Mouse (Mus musculus): ENCODE data around the gene Sema6d. TPM values are rescaled to one million over a fixed set of nuclear protein-coding genes. Genes with fewer than 3 reads are reported as not detected.

Gene Sema6d
- total and polyA plus RNA-seq, 2 experiments from 2014 or later = 22.6 to 64.8 TPM

DNA sequence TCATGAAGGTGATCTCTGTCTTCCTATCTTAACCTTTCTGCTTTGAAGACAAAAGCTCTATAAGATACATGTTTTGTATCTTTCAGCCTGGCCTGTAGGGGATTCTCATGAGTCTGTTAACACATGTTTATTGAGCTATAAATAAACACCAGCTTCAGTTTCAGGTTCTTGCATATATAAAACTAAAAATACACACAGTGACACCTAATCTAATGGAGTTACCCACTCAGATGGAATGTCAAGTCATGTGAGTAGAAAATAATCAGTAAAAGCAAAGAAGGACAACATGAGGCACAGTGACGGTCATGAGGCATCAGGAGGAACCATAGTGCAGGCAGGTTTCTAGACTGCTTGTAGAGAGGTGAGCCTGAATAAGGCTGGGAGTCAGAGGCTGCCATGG is 319.2 kb downstream of the Sema6d start:
- Histone ChIP-seq H3K27ac (ENCODE audit: low read depth, low read length) (no peak overlapping the region), H3K9ac (replicated peaks; ENCODE audit: low read length, poor library complexity, severe bottlenecking) (no peak overlapping the region), H3K4me3 (ENCODE audit: low read depth, low read length) (no peak overlapping the region), H3K27me3 (ENCODE audit: insufficient read depth, low read length) (no peaks in the 10 kb centered on the region), H3K4me2 (ENCODE audit: low read depth, low read length, poor library complexity, severe bottlenecking) (no peak overlapping the region), H3K9me3 (ENCODE audit: low read length) (no peaks in the 10 kb centered on the region), H3K36me3 (ENCODE audit: insufficient read depth, low read length) (no peaks in the 10 kb centered on the region), H3K4me1 (ENCODE audit: insufficient read depth, low read length) (no peaks in the 10 kb centered on the region)
- WGBS = 93% methylated on average over 1 of the region's 1 CpGs
- no peak for DNase-seq (ENCODE audit: low spot score)
- no peak for TF ChIP-seq CTCF (IDR thresholded peaks at IDR 0.05)
- no peak for ATAC-seq (ENCODE audit: low FRiP score)

DNA sequence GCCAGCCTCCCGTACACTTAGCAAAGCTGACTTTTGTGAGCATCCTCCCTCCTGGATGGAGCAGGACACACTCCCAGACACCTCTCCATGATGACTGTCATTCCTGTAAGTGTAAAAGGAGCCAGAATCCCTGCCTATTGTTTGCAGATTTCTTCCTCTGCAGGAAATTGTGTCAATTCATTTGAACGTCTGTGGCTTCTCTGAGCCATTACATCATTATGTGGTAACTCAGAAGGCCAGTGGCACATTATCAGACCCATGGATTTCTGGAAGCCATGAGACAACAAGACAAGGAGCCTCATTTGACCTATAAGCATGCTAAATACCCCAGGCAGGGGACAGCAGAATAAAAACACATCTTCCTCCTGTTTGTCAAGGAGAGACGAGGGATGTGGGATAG is 327.0 kb downstream of the Sema6d start:
- no peak overlapping the region for H3K9ac ChIP-seq (replicated peaks; ENCODE audit: low read length, poor library complexity, severe bottlenecking)
- H3K27me3 ChIP-seq (ENCODE audit: insufficient read depth, low read length) = no peaks in the 10 kb centered on the region
- no peak for TF ChIP-seq CTCF (IDR thresholded peaks at IDR 0.05)
- H3K27ac ChIP-seq (ENCODE audit: low read depth, low read length) = no peak overlapping the region
- no peak overlapping the region for H3K4me2 ChIP-seq (ENCODE audit: low read depth, low read length, poor library complexity, severe bottlenecking)
- no peaks in the 10 kb centered on the region for H3K36me3 ChIP-seq (ENCODE audit: insufficient read depth, low read length)
- H3K4me3 ChIP-seq (ENCODE audit: low read depth, low read length) = no peak overlapping the region
- WGBS = 77% methylated on average over 3 of the region's 3 CpGs
- H3K4me1 ChIP-seq (ENCODE audit: insufficient read depth, low read length) = no peaks in the 10 kb centered on the region
- no peak for DNase-seq (ENCODE audit: low spot score)
- no peaks in the 10 kb centered on the region for H3K9me3 ChIP-seq (ENCODE audit: low read length)
- no peak for ATAC-seq (ENCODE audit: low FRiP score)

- ATAC-seq (ENCODE audit: low FRiP score) (no peak), DNase-seq (ENCODE audit: low spot score) (no peak)
- H3K4me2 ChIP-seq (ENCODE audit: low read depth, low read length, poor library complexity, severe bottlenecking) = no peak overlapping the region
- no peaks in the 10 kb centered on the region for H3K36me3 ChIP-seq (ENCODE audit: insufficient read depth, low read length)
- WGBS = 92% methylated on average over 2 of the region's 2 CpGs
- H3K4me3 ChIP-seq (ENCODE audit: low read depth, low read length) = no peak overlapping the region
- no peak overlapping the region for H3K27ac ChIP-seq (ENCODE audit: low read depth, low read length)
- H3K9ac ChIP-seq (replicated peaks; ENCODE audit: low read length, poor library complexity, severe bottlenecking) = no peak overlapping the region
- H3K27me3 ChIP-seq (ENCODE audit: insufficient read depth, low read length) = no peaks in the 10 kb centered on the region
- H3K9me3 ChIP-seq (ENCODE audit: low read length) = no peaks in the 10 kb centered on the region
- TF ChIP-seq CTCF (IDR thresholded peaks at IDR 0.05) = no peak
- no peaks in the 10 kb centered on the region for H3K4me1 ChIP-seq (ENCODE audit: insufficient read depth, low read length)
Observed at GRCm38 (mm10) chr2:124418319-124418718, 328.6 kb downstream of the Sema6d start.

GRCm38 (mm10) chr2:124420170-124420825 is 330.5 kb downstream of the Sema6d start:
- H3K4me1 ChIP-seq (ENCODE audit: insufficient read depth, low read length) = no peaks in the 10 kb centered on the region
- H3K27ac ChIP-seq (ENCODE audit: low read depth, low read length) = no peak overlapping the region
- WGBS = 60% methylated on average over 1 of the region's 1 CpGs
- no peak for TF ChIP-seq CTCF (IDR thresholded peaks at IDR 0.05)
- DNase-seq (ENCODE audit: low spot score) = no peak
- no peaks in the 10 kb centered on the region for H3K9me3 ChIP-seq (ENCODE audit: low read length)
- no peak for ATAC-seq (ENCODE audit: low FRiP score)
- H3K27me3 ChIP-seq (ENCODE audit: insufficient read depth, low read length) = no peaks in the 10 kb centered on the region
- no peak overlapping the region for H3K9ac ChIP-seq (replicated peaks; ENCODE audit: low read length, poor library complexity, severe bottlenecking)
- no peaks in the 10 kb centered on the region for H3K36me3 ChIP-seq (ENCODE audit: insufficient read depth, low read length)
- no peak overlapping the region for H3K4me2 ChIP-seq (ENCODE audit: low read depth, low read length, poor library complexity, severe bottlenecking)
- no peak overlapping the region for H3K4me3 ChIP-seq (ENCODE audit: low read depth, low read length)

DNA sequence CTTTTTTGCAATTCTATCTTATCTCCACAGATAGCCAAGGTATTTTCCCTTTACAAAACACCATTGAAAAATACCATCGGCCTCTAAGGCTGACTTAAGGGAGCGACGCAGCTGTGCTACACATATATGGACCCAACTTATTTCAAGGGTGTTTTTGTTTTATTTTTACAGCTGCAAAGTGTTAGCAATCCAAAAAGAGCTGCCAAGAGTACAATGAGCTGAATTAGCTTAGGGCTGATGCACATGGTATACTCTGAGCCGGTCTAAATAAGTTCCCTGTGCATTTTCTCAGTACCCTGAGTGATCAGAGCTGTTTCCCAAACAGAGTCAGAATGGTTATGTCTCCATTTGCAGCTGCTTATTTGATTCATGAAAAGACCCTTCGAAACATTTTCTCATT is 340.0 kb downstream of the Sema6d start:
- 85% methylated on average over 5 of the region's 5 CpGs for WGBS

GRCm38 (mm10) chr2:124430708-124431107 is 340.9 kb downstream of the Sema6d start:
- no peaks in the 10 kb centered on the region for H3K9me3 ChIP-seq (ENCODE audit: low read length)
- no peak for TF ChIP-seq CTCF (IDR thresholded peaks at IDR 0.05)
- no peaks in the 10 kb centered on the region for H3K4me1 ChIP-seq (ENCODE audit: insufficient read depth, low read length)
- no peak for DNase-seq (ENCODE audit: low spot score)
- no peaks in the 10 kb centered on the region for H3K36me3 ChIP-seq (ENCODE audit: insufficient read depth, low read length)
- 97% methylated on average over 3 of the region's 3 CpGs for WGBS
- no peak overlapping the region for H3K4me3 ChIP-seq (ENCODE audit: low read depth, low read length)
- no peak overlapping the region for H3K9ac ChIP-seq (replicated peaks; ENCODE audit: low read length, poor library complexity, severe bottlenecking)
- H3K4me2 ChIP-seq (ENCODE audit: low read depth, low read length, poor library complexity, severe bottlenecking) = no peak overlapping the region
- H3K27me3 ChIP-seq (ENCODE audit: insufficient read depth, low read length) = no peaks in the 10 kb centered on the region
- no peak for ATAC-seq (ENCODE audit: low FRiP score)
- H3K27ac ChIP-seq (ENCODE audit: low read depth, low read length) = no peak overlapping the region

More for the DNA sequence above, 340.0 kb downstream of the Sema6d start:
- no peak for TF ChIP-seq CTCF (IDR thresholded peaks at IDR 0.05)
- no peaks in the 10 kb centered on the region for H3K27me3 ChIP-seq (ENCODE audit: insufficient read depth, low read length)
- DNase-seq (ENCODE audit: low spot score) (no peak), ATAC-seq (ENCODE audit: low FRiP score) (no peak)
- no peaks in the 10 kb centered on the region for H3K9me3 ChIP-seq (ENCODE audit: low read length)
- no peak overlapping the region for H3K4me3 ChIP-seq (ENCODE audit: low read depth, low read length)
- no peak overlapping the region for H3K9ac ChIP-seq (replicated peaks; ENCODE audit: low read length, poor library complexity, severe bottlenecking)
- no peaks in the 10 kb centered on the region for H3K4me1 ChIP-seq (ENCODE audit: insufficient read depth, low read length)
- no peak overlapping the region for H3K27ac ChIP-seq (ENCODE audit: low read depth, low read length)
- no peaks in the 10 kb centered on the region for H3K36me3 ChIP-seq (ENCODE audit: insufficient read depth, low read length)
- H3K4me2 ChIP-seq (ENCODE audit: low read depth, low read length, poor library complexity, severe bottlenecking) = no peak overlapping the region

Measured in midbrain, postnatal 0 days (tissue).